Mouse (Mus musculus) left cerebral cortex, postnatal 14 days (tissue): ENCODE results near the gene Zrsr1. TPM values are rescaled to one million over a fixed set of nuclear protein-coding genes. Genes with fewer than 3 reads are reported as not detected.
A peak's percentile ranks its signal among the peaks of the same experiment; 100 is the strongest.

ENCODE experiments used
- DNase-seq, 2 experiments: peaks; one replicate each; pipeline ENCODE4 v3.0.0; 2021 to 2022; ENCODE audit warnings: low spot score in 2 of 2, mixed read lengths in 1 of 2
- intact Hi-C: fragments of 180-260 bp; cut with DNase I; formaldehyde crosslinking; loops from one replicate; pipeline ENCODE4 v1.15.1; 2025
- long read RNA-seq, 2 experiments: library from polyadenylated mRNA; stranded (forward); transcript quantifications; one replicate each; pipeline ENCODE4 v2.0.0; 2021
- total RNA-seq, 2 experiments: library from RNA; stranded (reverse); gene quantifications; 2 replicates each; pipeline ENCODE4 v1.2.3; 2021

Gene Zrsr1
- 10 to 100 TPM; 53.1 to 56.3 TPM for total RNA-seq
- long read RNA-seq, experiment 1, full-length matches to known transcripts: 41 of 42 reads
- long read RNA-seq, experiment 1, partial matches to known transcripts: 0 of 42 reads
- long read RNA-seq, experiment 1, other reads (novel, unspliced or antisense): 1 of 42 reads
- long read RNA-seq, experiment 2, full-length matches to known transcripts: 39 of 40 reads
- long read RNA-seq, experiment 2, partial matches to known transcripts: 0 of 40 reads
- long read RNA-seq, experiment 2, other reads (novel, unspliced or antisense): 1 of 40 reads

GRCm38 (mm10) chr11:22971835-22972709, at the start of gene Zrsr1:
Gene Zrsr1, plus strand, starts transcription at chr11:22972005.
- intact Hi-C loops: loop anchor here (2.0 kb wide), 1 partner anchor 341 kb away; no protein-coding TSS in a partner anchor
- peak; percentile 76 to 80 for DNase-seq

DNA sequence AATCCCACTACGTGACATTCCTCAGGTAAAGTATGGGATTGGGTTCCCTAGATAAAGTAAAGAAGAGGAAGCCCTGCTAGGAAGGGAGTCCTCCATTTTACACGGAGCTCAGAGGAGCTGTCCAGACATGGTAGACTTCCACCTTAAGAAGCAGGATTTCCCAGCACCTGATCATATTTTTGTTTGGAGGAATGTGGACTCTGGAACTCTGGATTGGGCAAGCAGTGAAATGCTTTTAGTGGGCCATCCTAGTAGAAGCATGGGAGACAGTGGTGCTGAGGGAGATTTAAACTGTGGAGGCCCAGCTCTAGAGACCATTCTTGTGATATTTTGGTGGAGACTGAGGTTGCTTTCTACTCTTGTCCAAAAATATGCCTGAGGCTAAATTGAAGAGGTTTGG, 49.3 kb upstream of the Zrsr1 start:
- DNase-seq: no peak
- intact Hi-C loops: no loop called here

DNA sequence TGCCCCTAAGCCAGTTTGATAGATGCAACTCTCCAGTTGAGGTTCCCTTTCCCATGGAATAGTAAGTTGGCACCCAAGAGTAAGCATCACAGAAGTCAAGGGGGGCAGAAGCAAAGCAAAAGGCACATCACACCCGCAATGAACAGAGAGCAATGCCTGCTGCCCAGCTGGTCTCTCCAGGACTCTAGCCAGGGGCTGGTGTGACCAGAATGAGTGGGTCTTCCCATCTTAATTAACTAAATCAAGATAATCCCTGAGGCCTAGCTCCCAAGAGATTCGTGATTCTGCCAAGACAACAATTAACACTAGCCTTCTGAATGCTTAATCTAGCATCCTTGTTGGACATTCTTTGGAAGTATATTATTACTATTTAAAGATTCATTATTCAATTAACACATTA, 48.2 kb upstream of the Zrsr1 start:
- intact Hi-C loops: no loop called here
- DNase-seq: no peak

- intact Hi-C loops: no loop called here
- no peak for DNase-seq
Observed at GRCm38 (mm10) chr11:22928586-22929169, 43.1 kb upstream of the Zrsr1 start.

DNA sequence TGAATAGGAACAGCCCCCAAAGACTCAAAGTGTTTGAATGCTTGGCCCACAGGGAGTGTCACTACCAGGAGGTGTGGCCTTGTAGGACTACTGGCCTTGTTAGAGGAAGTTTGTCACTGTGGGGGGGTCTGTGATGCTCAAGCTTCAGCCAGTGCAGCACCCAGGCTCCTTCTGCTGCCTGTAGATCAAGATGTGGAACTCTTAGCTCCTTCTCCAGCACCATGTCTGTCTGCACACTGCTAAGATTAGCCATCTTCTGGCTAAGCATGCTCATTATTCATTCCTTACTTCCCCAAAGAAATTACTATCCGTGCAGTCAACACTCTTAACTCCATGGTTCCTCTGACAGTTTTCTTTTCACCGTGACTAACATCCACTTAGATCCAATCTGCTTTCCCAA, 41.7 kb upstream of the Zrsr1 start:
- no peak for DNase-seq
- intact Hi-C loops: no loop called here

GRCm38 (mm10) chr11:22931320-22931905, 40.4 kb upstream of the Zrsr1 start:
- DNase-seq: no peak
- intact Hi-C loops: no loop called here

DNA sequence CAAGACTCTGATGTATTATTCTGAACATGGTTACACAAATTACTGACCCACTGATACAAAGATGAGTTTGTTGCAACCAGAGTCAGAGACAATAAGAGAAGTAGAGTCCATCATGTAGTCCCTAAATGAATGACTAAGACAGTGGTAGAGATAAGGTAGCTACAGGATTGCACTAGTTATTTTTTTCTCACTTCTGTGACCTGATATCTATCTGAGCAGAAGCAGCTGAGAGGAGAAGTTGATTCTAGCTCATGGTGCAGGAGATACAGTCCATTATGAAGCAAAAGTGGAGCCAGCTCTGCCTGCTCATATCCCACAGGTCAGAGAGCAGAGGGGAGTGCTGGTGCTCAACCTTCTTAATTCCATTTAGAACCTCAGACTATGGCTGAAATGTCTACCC, 39.6 kb upstream of the Zrsr1 start:
- intact Hi-C loops: no loop called here
- no peak for DNase-seq

GRCm38 (mm10) chr11:22936446-22937125, 35.2 kb upstream of the Zrsr1 start:
- DNase-seq: peak; percentile 35 to 55
- intact Hi-C loops: no loop called here

DNA sequence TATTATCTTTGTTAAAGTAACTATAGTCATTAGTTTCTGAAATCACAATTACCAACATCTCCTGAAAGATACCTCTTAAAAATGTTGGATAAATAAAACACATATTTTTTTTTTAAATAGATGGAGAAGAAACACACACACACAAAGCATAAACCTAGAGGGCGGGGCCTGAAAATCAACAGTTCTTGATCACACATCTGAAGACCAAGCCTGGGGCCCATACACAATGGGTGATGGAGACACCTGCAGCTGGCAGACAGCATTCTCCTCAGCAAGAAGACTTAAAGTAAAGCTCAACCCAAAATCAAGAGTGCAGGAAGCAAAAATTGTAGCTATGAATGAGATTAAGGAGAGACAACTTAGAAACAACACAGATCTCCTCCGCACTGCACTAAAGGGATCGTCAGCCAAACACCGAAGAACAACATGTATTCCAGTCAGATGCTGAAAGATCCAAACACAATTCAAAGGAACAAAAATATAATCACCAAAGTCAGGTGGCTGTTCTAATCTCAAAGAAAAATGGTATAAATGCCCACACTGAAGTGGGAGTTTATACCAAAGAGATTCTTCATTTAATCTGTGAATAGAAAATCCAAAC, 34.0 kb upstream of the Zrsr1 start:
- peak in 1 of 2 experiments; percentile 8 for DNase-seq
- intact Hi-C loops: no loop called here

GRCm38 (mm10) chr11:22938983-22939382, 32.8 kb upstream of the Zrsr1 start:
- DNase-seq: no peak
- intact Hi-C loops: no loop called here

- no peak for DNase-seq
- intact Hi-C loops: no loop called here
Observed at GRCm38 (mm10) chr11:22949101-22949500, 22.7 kb upstream of the Zrsr1 start.

GRCm38 (mm10) chr11:22950131-22950530, 21.7 kb upstream of the Zrsr1 start:
- DNase-seq: no peak
- intact Hi-C loops: loop anchor here (10.0 kb wide), 1 partner anchor 235 kb away; no protein-coding TSS in a partner anchor

- intact Hi-C loops: loop anchor here (10.0 kb wide), 1 partner anchor 238 kb away; no protein-coding TSS in a partner anchor
- DNase-seq: no peak
Observed at GRCm38 (mm10) chr11:22952668-22953067, 19.1 kb upstream of the Zrsr1 start.

DNA sequence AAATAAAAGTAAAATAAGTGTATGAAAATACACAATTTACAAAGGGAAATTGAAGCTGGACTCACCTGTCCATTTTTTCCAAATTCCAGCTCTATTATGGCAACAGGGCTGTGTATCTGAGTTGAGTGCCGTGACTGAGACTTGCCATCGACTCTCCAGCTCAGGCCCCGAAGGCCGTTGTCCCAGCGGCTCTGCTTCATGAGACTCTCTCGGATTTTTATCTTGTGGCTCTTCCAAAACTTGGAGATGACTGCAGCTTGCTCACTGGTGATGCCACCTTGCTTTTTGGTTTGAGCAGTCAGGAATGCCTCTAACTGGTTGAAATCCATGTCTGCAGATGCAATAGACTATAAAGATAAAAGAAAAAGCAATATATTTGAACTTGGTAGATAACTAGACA, 15.5 kb upstream of the Zrsr1 start:
- no peak for DNase-seq
- intact Hi-C loops: loop anchor here (5.0 to 10.0 kb wide), 2 partner anchors 99 to 242 kb away; no protein-coding TSS in a partner anchor

DNA sequence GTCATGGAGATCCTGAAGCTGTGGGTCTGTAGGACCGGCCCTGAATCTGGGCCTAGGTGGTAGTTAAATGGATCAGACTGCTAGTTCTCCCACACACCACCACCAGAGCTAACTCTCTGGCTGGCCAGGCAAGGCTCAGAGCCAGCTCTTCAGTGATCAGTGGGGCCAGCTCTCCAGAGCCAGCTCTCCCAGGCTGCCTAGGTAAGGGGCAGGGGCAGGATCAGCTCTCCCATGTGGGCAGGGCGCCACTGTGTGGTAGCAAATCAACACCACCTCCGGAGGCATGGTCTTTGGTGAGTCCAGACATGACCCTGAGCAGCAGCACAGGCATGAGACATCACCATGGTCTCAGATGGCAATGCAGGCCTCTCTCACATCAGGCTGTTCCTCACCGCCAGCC, 15.0 kb upstream of the Zrsr1 start:
- peak in 1 of 2 experiments; percentile 36 for DNase-seq
- intact Hi-C loops: loop anchor here (5.0 to 10.0 kb wide), 2 partner anchors 100 to 242 kb away; no protein-coding TSS in a partner anchor

- intact Hi-C loops: loop anchor here (5.0 to 10.0 kb wide), 2 partner anchors 101 to 243 kb away; no protein-coding TSS in a partner anchor
Observed at GRCm38 (mm10) chr11:22957791-22958374, 13.9 kb upstream of the Zrsr1 start.

DNA sequence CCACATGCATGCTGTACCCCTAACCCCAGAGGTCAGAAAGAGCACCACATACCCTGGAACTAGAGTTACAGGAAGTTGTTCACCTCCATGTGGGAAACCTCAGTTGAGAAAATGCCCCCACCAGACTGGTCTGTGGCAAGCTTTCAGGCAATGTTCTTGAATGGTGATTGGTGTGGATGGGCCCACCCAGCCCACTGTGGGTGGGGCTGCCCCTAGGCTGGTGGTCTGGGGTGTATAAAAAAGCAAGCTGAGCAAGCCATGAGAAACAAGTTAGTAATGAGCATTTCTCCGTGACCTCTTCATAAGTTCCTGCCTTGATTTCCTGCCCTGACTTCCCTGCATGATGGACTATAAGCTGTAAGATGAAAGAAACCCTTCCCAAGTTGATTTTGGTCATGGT, 9.7 kb upstream of the Zrsr1 start:
- intact Hi-C loops: no loop called here

More at GRCm38 (mm10) chr11:22957791-22958374, 13.9 kb upstream of the Zrsr1 start:
- no peak for DNase-seq

DNA sequence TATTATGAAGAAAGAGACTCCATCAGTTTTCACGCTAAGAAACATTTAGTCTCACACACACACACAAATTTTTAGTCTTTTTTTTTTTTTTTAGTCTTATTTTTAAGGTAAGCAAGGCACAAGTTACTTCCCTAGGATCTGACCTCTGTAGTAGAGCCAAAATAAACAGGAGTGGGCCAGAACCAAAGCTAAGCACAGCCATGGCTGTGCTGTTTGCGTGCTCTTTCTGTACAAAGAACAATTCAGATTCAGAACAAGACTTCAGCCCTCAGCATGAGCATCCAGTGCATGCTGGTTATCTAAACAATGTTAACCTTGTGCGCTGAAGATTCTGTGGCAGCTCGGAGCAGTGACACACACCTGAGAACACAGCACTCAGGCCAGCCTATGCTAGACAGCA, 7.4 kb upstream of the Zrsr1 start:
- no peak for DNase-seq
- intact Hi-C loops: no loop called here

More for the DNA sequence above, 9.7 kb upstream of the Zrsr1 start:
- no peak for DNase-seq
